Mouse (Mus musculus): ENCODE measurements around the gene Olfr1058.

DNA sequence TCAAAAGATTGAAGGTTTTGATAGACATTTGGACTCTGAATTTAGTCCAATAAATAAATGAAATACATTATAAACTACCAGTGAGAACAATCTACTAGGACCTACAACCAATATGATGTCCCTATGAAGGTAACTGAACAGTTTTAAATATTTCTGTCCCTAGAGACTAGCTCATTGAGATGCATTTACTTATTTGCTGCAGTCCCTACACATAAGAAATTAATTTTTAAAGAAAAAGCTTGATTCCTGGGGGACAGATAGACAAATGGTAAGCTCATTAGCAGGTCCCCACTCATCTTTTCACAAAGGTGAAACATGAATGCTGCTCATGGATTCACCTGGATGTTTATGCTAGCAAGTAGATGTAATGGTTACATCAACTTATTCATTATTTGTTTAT is 10.1 kb downstream of the Olfr1058 start, which contains the start of gene Olfr1057:
- TF ChIP-seq MAX (IDR thresholded peaks at IDR 0.05; ENCODE audit: low read depth) (no peak), POLR2A (IDR thresholded peaks at IDR 0.05; ENCODE audit: insufficient read length, low read depth) (no peak), POLR2AphosphoS2 (IDR thresholded peaks at IDR 0.05; ENCODE audit: insufficient read length, low read depth) (no peak), USF1 (IDR thresholded peaks at IDR 0.05; ENCODE audit: low read depth) (no peak), TCF12 (IDR thresholded peaks at IDR 0.05; ENCODE audit: insufficient read depth, poor library complexity, severe bottlenecking) (no peak), REST (IDR thresholded peaks at IDR 0.05; ENCODE audit: insufficient read depth, insufficient read length) (no peak), MYOG (IDR thresholded peaks at IDR 0.05; ENCODE audit: control insufficient read depth in 1 of 3, insufficient read depth in 1 of 3, insufficient read length in 2 of 3, low read depth in 2 of 3) (no peak), MYOD1 (IDR thresholded peaks at IDR 0.05; ENCODE audit: control insufficient read depth in 1 of 3, insufficient read length in 2 of 3, low read depth in 2 of 3) (no peak), CEBPB (IDR thresholded peaks at IDR 0.05; ENCODE audit: insufficient read depth, poor library complexity, severe bottlenecking) (no peak), SRF (IDR thresholded peaks at IDR 0.05; ENCODE audit: control insufficient read depth, insufficient read length, low read depth) (no peak), E2F4 (IDR thresholded peaks at IDR 0.05; ENCODE audit: insufficient read depth) (no peak)

Data from myocyte (in vitro differentiated cells).